Mouse (Mus musculus): Measurements from ENCODE around the gene Nkx2-5.

Nkx2-5 gene

GRCm38 (mm10) chr17:26844909-26845148, at the start of gene Nkx2-5:
TSS of gene Nkx2-5 (minus strand) at chr17:26845009.
- no peak for DNase-seq

GRCm38 (mm10) chr17:26894342-26894741, 49.5 kb upstream of the Nkx2-5 start:
- DNase-seq, result no peak

GRCm38 (mm10) chr17:26893492-26893891, 48.7 kb upstream of the Nkx2-5 start:
- DNase-seq, result no peak

- no peak for DNase-seq
Measured at GRCm38 (mm10) chr17:26892635-26893375, 48.0 kb upstream of the Nkx2-5 start.

- DNase-seq, result no peak
Measured at GRCm38 (mm10) chr17:26887926-26888325, 43.1 kb upstream of the Nkx2-5 start.

- DNase-seq, result peak; percentile 85
Measured at GRCm38 (mm10) chr17:26886047-26886749, 41.4 kb upstream of the Nkx2-5 start.

- peak; percentile 85 for DNase-seq
Measured at GRCm38 (mm10) chr17:26884995-26885926, 40.5 kb upstream of the Nkx2-5 start.

- DNase-seq, result no peak
Measured at GRCm38 (mm10) chr17:26883585-26883984, 38.8 kb upstream of the Nkx2-5 start.

GRCm38 (mm10) chr17:26882706-26883105, 37.9 kb upstream of the Nkx2-5 start:
- DNase-seq, result no peak

GRCm38 (mm10) chr17:26879235-26879634, 34.4 kb upstream of the Nkx2-5 start:
- no peak for DNase-seq

- DNase-seq, result no peak
Measured at GRCm38 (mm10) chr17:26877927-26878326, 33.1 kb upstream of the Nkx2-5 start.

GRCm38 (mm10) chr17:26874542-26874941, 29.7 kb upstream of the Nkx2-5 start:
- no peak for DNase-seq

GRCm38 (mm10) chr17:26873502-26873901, 28.7 kb upstream of the Nkx2-5 start:
- DNase-seq, result no peak

GRCm38 (mm10) chr17:26872870-26873269, 28.1 kb upstream of the Nkx2-5 start:
- DNase-seq, result no peak

GRCm38 (mm10) chr17:26868756-26869155, 23.9 kb upstream of the Nkx2-5 start:
- no peak for DNase-seq

GRCm38 (mm10) chr17:26865156-26865555, 20.3 kb upstream of the Nkx2-5 start:
- no peak for DNase-seq

- DNase-seq, result no peak
Measured at GRCm38 (mm10) chr17:26864343-26864742, 19.5 kb upstream of the Nkx2-5 start.

- DNase-seq, result no peak
Measured at GRCm38 (mm10) chr17:26861793-26862192, 17.0 kb upstream of the Nkx2-5 start.

- DNase-seq, result no peak
Measured at GRCm38 (mm10) chr17:26861383-26861782, 16.6 kb upstream of the Nkx2-5 start.

GRCm38 (mm10) chr17:26860906-26861305, 16.1 kb upstream of the Nkx2-5 start:
- no peak for DNase-seq

- DNase-seq, result no peak
Measured at GRCm38 (mm10) chr17:26852262-26852661, 7.5 kb upstream of the Nkx2-5 start.

- DNase-seq, result no peak
Measured at GRCm38 (mm10) chr17:26851136-26851460, 6.3 kb upstream of the Nkx2-5 start.

GRCm38 (mm10) chr17:26850358-26851135, 5.7 kb upstream of the Nkx2-5 start:
- DNase-seq, result no peak

Data from thymus, postnatal 14 days (tissue).